Mouse (Mus musculus) C2C12 (cell line): Measurements from ENCODE around the gene AV320801.
"Not testable (repeated sequence)": the region's sequence is repeated elsewhere in the genome, so short reads cannot be mapped to it uniquely, and the experiment has no call there.

ENCODE experiments used
- CTCF ChIP-seq: IDR thresholded peaks from one replicate; pipeline ENCODE4 v1.5.1; 2011; ENCODE audit not compliant: control insufficient read depth, insufficient read depth, insufficient read length
- MYOG ChIP-seq: IDR thresholded peaks from one replicate; pipeline ENCODE4 v1.6.1; 2011; ENCODE audit not compliant: control insufficient read depth, insufficient read length; ENCODE audit errors: extremely low read depth

- TF ChIP-seq CTCF, MYOG: not testable (repeated sequence)
Measured at GRCm38 (mm10) chrX:135494288-135494687, at the start of gene AV320801.
